Mouse (Mus musculus) liver, postnatal 0 days (tissue): ENCODE data around the gene Pamr1.

Experiments used
- CTCF ChIP-seq: sonication (generic); IDR thresholded peaks from 2 replicates; pipeline ENCODE4 v1.5.1; 2016; ENCODE audit warnings: antibody characterized with exemption, low read depth
- EP300 ChIP-seq: IDR thresholded peaks from 2 replicates; pipeline ENCODE4 v1.6.1; 2016; ENCODE audit warnings: antibody characterized with exemption, low read depth, mild to moderate bottlenecking

- no peak for TF ChIP-seq EP300
- peak; percentile 66 for TF ChIP-seq CTCF
Observed at GRCm38 (mm10) chr2:102685371-102686107, 135.7 kb downstream of the Pamr1 start.
